Mouse (Mus musculus) liver, postnatal 0 days (tissue): ENCODE results near the gene Letm1. TPM values are rescaled to one million over a fixed set of nuclear protein-coding genes. Genes with fewer than 3 reads are reported as not detected.

Experiments
- ATAC-seq: fragments of 200-750 bp; cut with Nextera tagmentation; 2 replicates; pipeline ENCODE4 v1.8.0; 2017; ENCODE audit warnings: mild to moderate bottlenecking, moderate library complexity
- DNase-seq: peaks from one replicate; pipeline ENCODE4 v3.0.0-alpha.2; 2016
- H3K27ac ChIP-seq: fragments of 300-500 bp; sonication (generic); 2 replicates; pipeline ENCODE4 v1.5.1; 2014; ENCODE audit warnings: antibody characterized with exemption, moderate library complexity, mild to moderate bottlenecking, low read depth
- H3K27me3 ChIP-seq: fragments of 300-500 bp; sonication (generic); 2 replicates; pipeline ENCODE4 v1.6.1; 2014; ENCODE audit warnings: low read length, control low read depth, mixed read lengths; ENCODE audit not compliant: insufficient read depth
- H3K36me3 ChIP-seq: fragments of 300-500 bp; sonication (generic); replicated peaks from 2 replicates; pipeline ENCODE4 v1.6.1; 2014; ENCODE audit warnings: mild to moderate bottlenecking, control low read depth, low read length, moderate library complexity, mixed read lengths; ENCODE audit not compliant: insufficient read depth
- H3K4me1 ChIP-seq: fragments of 300-500 bp; sonication (generic); 2 replicates; pipeline ENCODE4 v1.6.1; 2014; ENCODE audit warnings: antibody characterized with exemption, mild to moderate bottlenecking, control low read depth; ENCODE audit not compliant: insufficient read depth
- H3K4me2 ChIP-seq: fragments of 300-500 bp; sonication (generic); 2 replicates; pipeline ENCODE4 v1.6.1; 2014; ENCODE audit warnings: low read depth, mild to moderate bottlenecking, low read length, moderate library complexity, mixed read lengths
- H3K4me3 ChIP-seq: fragments of 300-500 bp; sonication (generic); 2 replicates; pipeline ENCODE4 v1.5.1; 2014; ENCODE audit warnings: low read depth, low read length
- H3K9ac ChIP-seq: fragments of 300-500 bp; sonication (generic); replicated peaks from 2 replicates; pipeline ENCODE4 v1.6.1; 2014; ENCODE audit warnings: mild to moderate bottlenecking, moderate library complexity
- H3K9me3 ChIP-seq: fragments of 300-500 bp; sonication (generic); 2 replicates; pipeline ENCODE4 v1.6.1; 2016; ENCODE audit warnings: mild to moderate bottlenecking, control low read depth, low read length, mixed read lengths
- CTCF ChIP-seq: sonication (generic); IDR thresholded peaks from 2 replicates; pipeline ENCODE4 v1.5.1; 2016; ENCODE audit warnings: antibody characterized with exemption, low read depth
- EP300 ChIP-seq: IDR thresholded peaks from 2 replicates; pipeline ENCODE4 v1.6.1; 2016; ENCODE audit warnings: antibody characterized with exemption, low read depth, mild to moderate bottlenecking
- WGBS: fragments of 180-500 bp; shearing (Covaris S2); extraction: QIAGEN DNeasy Blood & Tissue Kit; methylation state at CpG from one replicate; pipeline ENCODE4 v1.1.7; 2014; ENCODE audit not compliant: insufficient replicate concordance; 5-methylcytosine and 5-hydroxymethylcytosine counted together
- polyA plus RNA-seq: library from polyadenylated mRNA; unstranded; fragments of >200 nt; fragmentation: Nextera tagmentation; extraction: Ambion mirVana; gene quantifications from 2 replicates; pipeline ENCODE4 v1.2.1, GENCODE M21; 2015

Letm1 gene
- polyA plus RNA-seq, 1 experiment from 2014 or later = 20.0 TPM

GRCm38 (mm10) chr5:33733837-33734236 lies 48.8 kb downstream of the Letm1 start:
- ATAC-seq = no peak
- Histone ChIP-seq H3K27ac (no peak overlapping the region), H3K4me2 (no peak overlapping the region), H3K4me1 (no peaks in the 10 kb centered on the region), H3K9ac (no peak overlapping the region), H3K4me3 (no peak overlapping the region), H3K36me3 (no peaks in the 10 kb centered on the region; the same call in 1 of the 2 replicates), H3K9me3 (no peaks in the 10 kb centered on the region), H3K27me3 (no peaks in the 10 kb centered on the region)
- no peak for DNase-seq
- no peak for TF ChIP-seq EP300
- TF ChIP-seq CTCF = no peak
- 88% methylated on average over 12 of the region's 12 CpGs for WGBS

- no peak overlapping the region for H3K27ac ChIP-seq
- H3K27me3 ChIP-seq = no peaks in the 10 kb centered on the region
- TF ChIP-seq CTCF (no peak), EP300 (no peak)
- ATAC-seq = no peak
- H3K4me1 ChIP-seq = 0 out of 2 replicates have a peak, but pooled peaks cover 2% of the 10 kb centered on the region
- no peaks in the 10 kb centered on the region; the same call in 1 of the 2 replicates for H3K36me3 ChIP-seq
- WGBS = 75% methylated on average over 21 of the region's 21 CpGs
- no peaks in the 10 kb centered on the region for H3K9me3 ChIP-seq
- H3K4me3 ChIP-seq = no peak overlapping the region
- DNase-seq = no peak
- H3K9ac ChIP-seq = no peak overlapping the region
- H3K4me2 ChIP-seq = no peak overlapping the region
Measured at GRCm38 (mm10) chr5:33731051-33731450, 51.6 kb downstream of the Letm1 start.

- no peak for TF ChIP-seq CTCF
- TF ChIP-seq EP300 = no peak
- Histone ChIP-seq H3K4me3 (no peak overlapping the region), H3K4me2 (no peak overlapping the region), H3K36me3 (no peaks in the 10 kb centered on the region; the same call in 1 of the 2 replicates), H3K4me1 (peaks cover 5% of the 10 kb centered on the region; the same call in 1 of the 2 replicates), H3K27ac (no peak overlapping the region), H3K27me3 (no peaks in the 10 kb centered on the region; the same call in 1 of the 2 replicates), H3K9ac (no peak overlapping the region), H3K9me3 (no peaks in the 10 kb centered on the region)
- DNase-seq (no peak), ATAC-seq (no peak)
- 76% methylated on average over 5 of the region's 5 CpGs for WGBS
Measured at GRCm38 (mm10) chr5:33730516-33730915, 52.1 kb downstream of the Letm1 start.

- Histone ChIP-seq H3K4me3 (no peak overlapping the region), H3K27ac (no peak overlapping the region), H3K4me2 (no peak overlapping the region), H3K4me1 (peaks cover 10% of the 10 kb centered on the region), H3K9me3 (no peaks in the 10 kb centered on the region), H3K36me3 (no peaks in the 10 kb centered on the region; the same call in 1 of the 2 replicates), H3K27me3 (peaks cover 10% of the 10 kb centered on the region), H3K9ac (no peak overlapping the region)
- no peak for DNase-seq
- 76% methylated on average over 7 of the region's 7 CpGs for WGBS
- ATAC-seq = no peak
- TF ChIP-seq CTCF (no peak), EP300 (no peak)
Measured at GRCm38 (mm10) chr5:33728841-33729240, 53.8 kb downstream of the Letm1 start.

- peaks cover 29% of the 10 kb centered on the region for H3K27me3 ChIP-seq
- no peak overlapping the region for H3K4me2 ChIP-seq
- WGBS = 61% methylated on average over 1 of the region's 1 CpGs
- H3K9ac ChIP-seq = no peak overlapping the region
- no peaks in the 10 kb centered on the region for H3K36me3 ChIP-seq
- peaks cover 16% of the 10 kb centered on the region for H3K4me1 ChIP-seq
- H3K4me3 ChIP-seq = no peak overlapping the region
- DNase-seq (no peak), ATAC-seq (no peak)
- no peak overlapping the region for H3K27ac ChIP-seq
- TF ChIP-seq EP300 = no peak
- no peak for TF ChIP-seq CTCF
- H3K9me3 ChIP-seq = no peaks in the 10 kb centered on the region
Measured at GRCm38 (mm10) chr5:33726891-33727290, 55.7 kb downstream of the Letm1 start.

GRCm38 (mm10) chr5:33726081-33726647 lies 56.5 kb downstream of the Letm1 start:
- H3K4me1 ChIP-seq = peaks cover 16% of the 10 kb centered on the region
- H3K4me2 ChIP-seq = no peak overlapping the region
- no peak overlapping the region for H3K27ac ChIP-seq
- H3K36me3 ChIP-seq = no peaks in the 10 kb centered on the region
- no peak for DNase-seq
- no peak overlapping the region for H3K9ac ChIP-seq
- no peak for ATAC-seq
- peaks cover 34% of the 10 kb centered on the region for H3K27me3 ChIP-seq
- no peaks in the 10 kb centered on the region for H3K9me3 ChIP-seq
- TF ChIP-seq CTCF (no peak), EP300 (no peak)
- WGBS = 78% methylated on average over 7 of the region's 7 CpGs
- no peak overlapping the region for H3K4me3 ChIP-seq
